Mouse (Mus musculus) liver (tissue): ENCODE measurements around the gene Prdm16.
A peak's percentile ranks its signal among the peaks of the same experiment; 100 is the strongest.

Experiments used
- DNase-seq: peaks from one replicate; pipeline ENCODE4 v3.0.0-alpha.2; 2020; ENCODE audit warnings: mixed read lengths

Prdm16 gene

DNA sequence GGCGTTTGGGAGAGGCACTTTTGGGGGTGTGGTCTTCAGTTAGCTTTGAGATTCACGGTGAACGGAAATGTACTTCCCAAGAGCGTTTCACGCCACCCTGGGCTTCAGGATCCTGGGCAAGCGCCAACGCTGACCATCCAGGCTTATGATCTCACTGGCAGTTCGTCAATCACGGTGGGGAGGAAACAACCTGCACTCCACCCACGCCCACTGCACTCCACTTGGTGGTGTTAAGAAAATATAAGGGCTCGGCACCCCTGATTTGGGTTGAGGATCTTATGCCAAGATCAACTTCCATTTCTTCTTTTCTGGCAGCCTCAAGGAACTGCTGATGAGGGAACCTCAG lies 323.1 kb downstream of the Prdm16 start:
- DNase-seq: no peak

GRCm38 (mm10) chr4:154312935-154313621 lies 323.6 kb downstream of the Prdm16 start:
- DNase-seq: no peak

DNA sequence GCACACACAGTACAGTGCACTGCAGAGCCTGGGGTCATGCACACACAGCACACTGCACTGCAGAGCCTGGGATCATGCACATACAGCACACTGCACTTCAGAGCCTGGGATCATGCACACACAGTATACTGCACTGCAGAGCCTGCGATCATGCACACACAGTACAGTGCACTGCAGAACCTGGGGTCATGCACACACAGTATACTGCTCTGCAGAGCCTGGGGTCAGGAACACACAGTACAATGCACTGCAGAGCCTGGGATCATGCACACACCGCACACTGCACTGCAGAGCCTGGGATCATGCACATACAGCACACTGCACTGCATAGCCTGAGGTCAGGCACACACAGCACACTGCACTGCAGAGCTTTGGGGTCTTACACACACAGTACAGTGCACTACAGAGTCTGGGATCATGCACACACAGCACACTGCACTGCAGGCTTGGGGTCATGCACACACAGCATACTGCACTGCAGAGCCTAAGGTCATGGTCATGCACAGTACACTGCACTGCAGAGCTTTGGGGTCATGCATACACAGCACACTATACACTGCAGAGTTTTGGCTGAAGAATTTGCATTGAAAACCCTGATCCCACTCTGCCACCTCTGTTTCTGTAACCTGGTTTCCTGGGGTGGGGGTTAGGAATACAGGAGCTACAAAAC lies 324.4 kb downstream of the Prdm16 start:
- no peak for DNase-seq

DNA sequence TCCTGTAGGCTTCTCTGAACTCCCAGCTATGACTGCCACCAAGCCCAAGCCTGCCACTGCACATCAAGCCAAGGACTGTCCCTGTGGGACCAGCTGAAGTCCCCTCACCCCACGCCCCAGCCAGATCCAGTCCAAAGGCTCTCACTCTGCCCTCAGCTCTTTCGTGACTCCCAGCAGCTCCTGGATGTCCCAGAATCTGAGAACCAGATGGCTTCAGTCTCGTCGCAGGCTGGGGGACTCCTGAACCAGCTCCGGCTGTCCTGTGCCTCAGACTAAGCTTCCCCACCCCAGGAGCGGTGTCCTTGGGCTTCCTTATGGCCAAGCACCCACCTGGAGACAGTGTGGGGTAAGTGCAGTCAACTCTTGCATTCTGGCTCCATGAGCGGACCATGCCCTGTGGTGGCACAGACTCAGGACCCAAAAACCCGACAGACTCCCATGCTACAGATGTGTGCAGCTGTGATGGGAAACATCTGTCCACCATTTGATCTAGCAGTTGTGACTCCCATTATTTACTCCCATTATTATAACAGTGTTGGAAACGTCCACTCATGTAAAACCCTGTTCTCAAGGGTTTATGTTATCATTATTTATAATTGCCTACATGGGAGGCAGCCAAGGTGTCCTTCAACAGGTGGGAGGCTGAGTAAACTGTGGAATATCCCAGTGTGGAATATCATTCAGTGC lies 326.0 kb downstream of the Prdm16 start:
- DNase-seq: no peak

DNA sequence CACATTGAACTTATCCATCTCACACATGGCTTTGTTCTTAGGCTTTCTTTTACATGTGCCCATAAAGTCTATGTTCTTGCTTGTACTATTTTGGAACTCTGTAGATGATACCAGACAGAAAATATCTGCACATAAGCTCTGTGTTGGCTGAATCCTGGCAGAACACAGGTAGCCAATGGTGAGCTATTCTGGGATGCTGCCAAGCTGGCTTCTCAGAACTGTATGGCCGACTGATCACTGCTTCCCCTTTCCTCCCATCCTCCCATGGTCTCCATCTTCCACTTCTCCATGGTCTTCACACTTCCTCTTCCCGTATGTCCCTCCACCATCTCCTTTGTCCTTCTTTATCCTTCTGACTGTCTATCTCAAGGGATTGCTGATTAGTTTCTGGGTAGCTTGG lies 327.5 kb downstream of the Prdm16 start:
- no peak for DNase-seq

GRCm38 (mm10) chr4:154301466-154301881 lies 335.2 kb downstream of the Prdm16 start, which contains the start of gene Arhgef16:
Gene Arhgef16 (minus strand): TSS chr4:154301676.
- DNase-seq: peak; percentile 36

- DNase-seq: peak; percentile 13
Measured at GRCm38 (mm10) chr4:154299541-154300271, 337.0 kb downstream of the Prdm16 start.

- DNase-seq: peak; percentile 29
Measured at GRCm38 (mm10) chr4:154297761-154298160, 338.9 kb downstream of the Prdm16 start.

- peak; percentile 51 for DNase-seq
Measured at GRCm38 (mm10) chr4:154294262-154294731, 342.4 kb downstream of the Prdm16 start.

GRCm38 (mm10) chr4:154293735-154294201 lies 342.9 kb downstream of the Prdm16 start:
- DNase-seq: no peak

DNA sequence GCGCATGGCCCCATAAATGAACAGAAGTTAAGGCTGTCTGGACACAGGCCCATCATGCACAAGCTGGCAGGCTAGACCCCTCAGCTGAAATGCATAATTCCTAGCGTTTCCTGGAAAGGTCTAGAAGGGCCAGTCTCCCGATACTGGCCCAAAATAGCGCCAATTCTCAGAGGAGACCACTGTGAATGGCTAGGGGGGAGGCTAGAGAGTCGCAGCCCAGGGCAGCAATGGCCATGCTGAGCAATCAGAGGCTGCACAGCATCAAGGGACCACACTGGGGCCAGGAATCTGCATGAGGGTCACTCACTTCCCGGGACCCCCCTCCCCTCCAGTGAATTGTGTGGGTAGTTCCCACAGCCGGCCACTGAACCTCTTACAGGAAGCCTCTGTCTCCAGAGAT lies 353.0 kb downstream of the Prdm16 start:
- DNase-seq: no peak

- no peak for DNase-seq
Measured at GRCm38 (mm10) chr4:154279481-154279880, 357.2 kb downstream of the Prdm16 start.

GRCm38 (mm10) chr4:154273000-154273399 lies 363.7 kb downstream of the Prdm16 start:
- peak; percentile 45 for DNase-seq

- no peak for DNase-seq
Measured at GRCm38 (mm10) chr4:154269520-154269919, 367.2 kb downstream of the Prdm16 start.

GRCm38 (mm10) chr4:154267511-154267910 lies 369.2 kb downstream of the Prdm16 start:
- DNase-seq: no peak
